Comparison of ENCODE assay signal across 16 mouse cellular contexts in the genomic region with DNA sequence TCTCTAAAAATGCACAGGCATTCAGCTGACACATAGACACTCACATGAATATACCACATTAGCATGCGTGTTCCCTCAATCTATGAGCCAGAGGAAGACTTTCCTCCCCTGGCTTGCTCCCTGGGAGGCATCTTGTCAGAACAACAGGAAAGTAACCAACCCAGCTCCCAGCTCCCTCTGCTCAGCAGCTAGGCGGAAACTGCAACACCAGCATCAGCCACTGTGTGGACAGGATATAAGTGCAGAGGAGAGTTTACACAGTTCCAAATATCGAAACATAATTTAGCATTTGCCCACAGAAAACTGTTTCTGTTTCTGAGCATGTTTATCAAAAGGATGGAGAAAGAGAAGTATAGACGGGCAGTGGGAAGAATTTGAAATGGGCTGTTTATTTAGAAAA.
DNase-seq lines count a peak whose midpoint lies in the region; ATAC-seq and TF ChIP-seq lines count a peak whose summit lies in the region.
"Had no signal": no experiment of that assay in that cellular context is flagged by ENCODE, and none has a peak within 500 bp of the region (broad histone marks: within the 10 kb centered on the region; RNA-seq: fewer than 3 reads in every experiment).

No protein-coding gene starts in this region.

- TF ChIP-seq CTCF in lung, postnatal 0 days (IDR thresholded peaks at IDR 0.05), result peak; percentile 40; the same call in 1 of the 2 replicates
- TF ChIP-seq CTCF in lung, adult 2 months (IDR thresholded peaks at IDR 0.05; ENCODE audit: insufficient read depth, low read length), result no peak
- TF ChIP-seq CTCF in brain, embryonic 14.5 days (IDR thresholded peaks at IDR 0.05; ENCODE audit: borderline replicate concordance, extremely low read depth, insufficient read depth, insufficient read length), result peak; percentile 30; the same call in 1 of the 2 replicates

- H3K36me3 ChIP-seq in intestine, embryonic 16.5 days (ENCODE audit: control insufficient read depth, insufficient read depth, low read length), result no peaks in the 10 kb centered on the region
- no peaks in the 10 kb centered on the region for H3K36me3 ChIP-seq in intestine, embryonic 15.5 days
- H3K36me3 ChIP-seq in lung, postnatal 0 days (ENCODE audit: insufficient read depth, low read length), result no peaks in the 10 kb centered on the region
- no peaks in the 10 kb centered on the region for H3K36me3 ChIP-seq in limb, embryonic 12.5 days
- H3K36me3 ChIP-seq: hindbrain, embryonic 13.5 days; neural tube, embryonic 12.5 days had no signal

- no peak for TF ChIP-seq EP300 in lung, postnatal 0 days (IDR thresholded peaks at IDR 0.05)

- DNase-seq in lung, postnatal 0 days (ENCODE audit: low spot score), result peak; percentile 23
- DNase-seq in lung, adult 2 months, result no peak
- peak; percentile 18 for DNase-seq in brain, embryonic 14.5 days (ENCODE audit: low read depth)
- no peak for DNase-seq in layer of hippocampus, postnatal 14 days (ENCODE audit: low spot score in 2 of 2)
- DNase-seq: cerebellum, postnatal 25 days; gastrocnemius, postnatal 14 days; heart, postnatal 14 days; kidney, adult 8-10 months; liver, postnatal 0 days had no signal

- no peak overlapping the region for H3K4me2 ChIP-seq in intestine, embryonic 16.5 days (ENCODE audit: low read depth, low read length)
- no peak overlapping the region for H3K4me2 ChIP-seq in intestine, embryonic 15.5 days (replicated peaks)
- H3K4me2 ChIP-seq in lung, postnatal 0 days (replicated peaks; ENCODE audit: low read depth, low read length), result no peak overlapping the region
- no peak overlapping the region for H3K4me2 ChIP-seq in limb, embryonic 12.5 days
- H3K4me2 ChIP-seq: hindbrain, embryonic 13.5 days; neural tube, embryonic 12.5 days had no signal

- 60% methylated on average over 4 of the region's 4 CpGs for WGBS in intestine, embryonic 16.5 days
- 58% methylated on average over 4 of the region's 4 CpGs for WGBS in intestine, embryonic 15.5 days
- WGBS in lung, postnatal 0 days, result 52% methylated on average over 4 of the region's 4 CpGs
- WGBS in lung, adult 2 months, result 63% methylated on average over 4 of the region's 4 CpGs
- WGBS in limb, embryonic 12.5 days, result 71% methylated on average over 4 of the region's 4 CpGs

- ATAC-seq in intestine, embryonic 16.5 days, result no peak
- no peak for ATAC-seq in intestine, embryonic 15.5 days
- no peak for ATAC-seq in lung, postnatal 0 days
- ATAC-seq in limb, embryonic 12.5 days (ENCODE audit: insufficient number of reproducible peaks, insufficient read depth, low FRiP score, low TSS enrichment, low read depth), result no peak
- ATAC-seq: forebrain, embryonic 16.5 days; liver, postnatal 0 days had no signal

- H3K9me3 ChIP-seq in intestine, embryonic 16.5 days (ENCODE audit: control insufficient read depth, low read length), result no peaks in the 10 kb centered on the region
- H3K9me3 ChIP-seq in intestine, embryonic 15.5 days, result no peaks in the 10 kb centered on the region
- H3K9me3 ChIP-seq in lung, postnatal 0 days (ENCODE audit: low read length), result no peaks in the 10 kb centered on the region
- H3K9me3 ChIP-seq in limb, embryonic 12.5 days, result peaks cover 8% of the 10 kb centered on the region; the same call in 1 of the 2 replicates
- H3K9me3 ChIP-seq: hindbrain, embryonic 13.5 days; neural tube, embryonic 12.5 days had no signal

- no peaks in the 10 kb centered on the region for H3K27me3 ChIP-seq in intestine, embryonic 16.5 days (replicated peaks; ENCODE audit: control insufficient read depth, insufficient read depth, low read length)
- no peaks in the 10 kb centered on the region for H3K27me3 ChIP-seq in intestine, embryonic 15.5 days (replicated peaks)
- no peaks in the 10 kb centered on the region for H3K27me3 ChIP-seq in lung, postnatal 0 days (replicated peaks; ENCODE audit: insufficient read depth, low read length)
- no peaks in the 10 kb centered on the region for H3K27me3 ChIP-seq in limb, embryonic 12.5 days
- H3K27me3 ChIP-seq: hindbrain, embryonic 13.5 days; megakaryocyte, embryonic 14.5 days; neural tube, embryonic 12.5 days had no signal

- peaks cover 4% of the 10 kb centered on the region; the same call in 1 of the 2 replicates for H3K4me1 ChIP-seq in intestine, embryonic 16.5 days (ENCODE audit: control insufficient read depth, insufficient read depth, low read length)
- no peaks in the 10 kb centered on the region for H3K4me1 ChIP-seq in intestine, embryonic 15.5 days (replicated peaks)
- no peaks in the 10 kb centered on the region for H3K4me1 ChIP-seq in lung, postnatal 0 days (ENCODE audit: insufficient read depth, low read depth, low read length)
- H3K4me1 ChIP-seq in lung, adult 2 months (ENCODE audit: control insufficient read depth, insufficient read depth, low read length), result no peaks in the 10 kb centered on the region
- peaks cover 19% of the 10 kb centered on the region for H3K4me1 ChIP-seq in limb, embryonic 12.5 days (replicated peaks)
- H3K4me1 ChIP-seq: hindbrain, embryonic 13.5 days; megakaryocyte, embryonic 14.5 days; neural tube, embryonic 12.5 days had no signal

- no peak overlapping the region for H3K9ac ChIP-seq in intestine, embryonic 16.5 days (ENCODE audit: low read depth, low read length)
- no peak overlapping the region for H3K9ac ChIP-seq in intestine, embryonic 15.5 days
- H3K9ac ChIP-seq in lung, postnatal 0 days (replicated peaks; ENCODE audit: low read depth), result no peak overlapping the region
- H3K9ac ChIP-seq in limb, embryonic 12.5 days (replicated peaks), result no peak overlapping the region
- H3K9ac ChIP-seq: hindbrain, embryonic 13.5 days; liver, postnatal 0 days; neural tube, embryonic 12.5 days had no signal

- peak overlapping the region; percentile 23 for H3K27ac ChIP-seq in intestine, embryonic 16.5 days (ENCODE audit: low read length)
- H3K27ac ChIP-seq in intestine, embryonic 15.5 days, result no peak overlapping the region
- no peak overlapping the region for H3K27ac ChIP-seq in lung, postnatal 0 days (ENCODE audit: low read length)
- peak overlapping the region; percentile 69 for H3K27ac ChIP-seq in limb, embryonic 12.5 days
- H3K27ac ChIP-seq: hindbrain, embryonic 13.5 days; neural tube, embryonic 12.5 days had no signal

- H3K4me3 ChIP-seq in intestine, embryonic 16.5 days (ENCODE audit: low read length), result no peak overlapping the region
- no peak overlapping the region for H3K4me3 ChIP-seq in intestine, embryonic 15.5 days (replicated peaks)
- no peak overlapping the region for H3K4me3 ChIP-seq in lung, postnatal 0 days (ENCODE audit: low read depth, low read length)
- H3K4me3 ChIP-seq in lung, adult 2 months (replicated peaks; ENCODE audit: extremely low read depth, low read depth, low read length), result no peak overlapping the region
- H3K4me3 ChIP-seq in limb, embryonic 12.5 days (replicated peaks), result no peak overlapping the region
- H3K4me3 ChIP-seq: hindbrain, embryonic 13.5 days; megakaryocyte, embryonic 14.5 days; neural tube, embryonic 12.5 days had no signal

- no peak for TF ChIP-seq POLR2A in lung, adult 2 months (IDR thresholded peaks at IDR 0.05; ENCODE audit: borderline replicate concordance, extremely low read depth, low read depth, low read length)
- no peak for TF ChIP-seq POLR2A in brain, embryonic 14.5 days (IDR thresholded peaks at IDR 0.05; ENCODE audit: borderline replicate concordance, extremely low read depth, insufficient read depth, insufficient read length, poor library complexity, severe bottlenecking)

Comparison
In these comparisons a context has a peak if more than half of its experiments do, and no peak if none do; other contexts are left out.
1. H3K27ac ChIP-seq: peak in intestine, embryonic 16.5 days (single experiment) and limb, embryonic 12.5 days (single experiment); none in intestine, embryonic 15.5 days (single experiment) and lung, postnatal 0 days (single experiment).
2. DNase-seq: peak in lung, postnatal 0 days (single experiment) and brain, embryonic 14.5 days (single experiment); none in lung, adult 2 months (single experiment) and layer of hippocampus, postnatal 14 days (0 of 2).